Mouse (Mus musculus): Measurements from ENCODE around the gene Frmd4a. TPM values are rescaled to one million over a fixed set of nuclear protein-coding genes. Genes with fewer than 3 reads are reported as not detected.

Gene Frmd4a
- polyA plus RNA-seq, 1 experiment from 2014 or later = 44.5 TPM

DNA sequence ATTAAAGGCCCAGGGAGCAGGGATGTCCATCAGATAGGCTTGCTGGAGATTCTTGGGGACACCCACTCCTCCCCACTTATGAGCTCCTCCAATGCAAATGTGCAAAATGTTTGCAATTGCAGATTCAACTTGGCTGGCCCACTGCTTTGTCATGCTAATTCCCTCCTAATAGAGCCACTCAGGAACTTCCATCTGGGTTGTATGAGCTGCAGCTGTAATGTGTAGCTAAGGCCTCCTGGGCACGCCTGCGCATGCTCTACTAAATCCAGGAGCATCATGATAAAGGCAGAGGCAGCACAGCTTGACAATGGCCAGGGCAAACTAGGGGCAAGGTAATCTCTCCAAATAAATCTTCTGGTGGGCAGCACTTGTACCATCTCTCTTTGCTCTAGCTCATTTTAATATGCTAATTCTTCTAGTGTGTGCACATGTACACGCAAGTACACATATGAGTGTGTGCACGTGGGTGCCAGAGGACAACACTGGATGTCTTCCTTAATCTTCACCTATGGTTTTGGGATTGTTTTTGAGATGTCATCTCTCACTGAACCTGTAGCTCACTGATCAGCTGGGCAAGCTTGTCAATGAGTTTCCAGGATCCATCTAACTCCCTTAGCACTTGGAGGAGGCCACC is 403.3 kb downstream of the Frmd4a start:
- ATAC-seq (ENCODE audit: insufficient read depth, low FRiP score, low TSS enrichment) (peak; percentile 69; the same call in 1 of the 2 replicates), DNase-seq (ENCODE audit: low spot score) (peak; percentile 25)
- H3K4me3 ChIP-seq (ENCODE audit: low read depth, low read length) = no peak overlapping the region
- H3K4me1 ChIP-seq (ENCODE audit: control insufficient read depth, insufficient read depth, low read length) = peaks cover 3% of the 10 kb centered on the region
- no peaks in the 10 kb centered on the region for H3K9me3 ChIP-seq (ENCODE audit: control insufficient read depth, low read length)
- no peak overlapping the region for H3K27ac ChIP-seq (ENCODE audit: low read depth, low read length)
- H3K9ac ChIP-seq (ENCODE audit: low read length) = no peak overlapping the region
- no peaks in the 10 kb centered on the region for H3K36me3 ChIP-seq (ENCODE audit: control insufficient read depth, insufficient read depth, low read length)
- no peaks in the 10 kb centered on the region for H3K27me3 ChIP-seq (ENCODE audit: control insufficient read depth, insufficient read depth, low read length)
- no peak overlapping the region for H3K4me2 ChIP-seq (ENCODE audit: low read depth)
- WGBS = 70% methylated on average over 4 of the region's 4 CpGs

DNA sequence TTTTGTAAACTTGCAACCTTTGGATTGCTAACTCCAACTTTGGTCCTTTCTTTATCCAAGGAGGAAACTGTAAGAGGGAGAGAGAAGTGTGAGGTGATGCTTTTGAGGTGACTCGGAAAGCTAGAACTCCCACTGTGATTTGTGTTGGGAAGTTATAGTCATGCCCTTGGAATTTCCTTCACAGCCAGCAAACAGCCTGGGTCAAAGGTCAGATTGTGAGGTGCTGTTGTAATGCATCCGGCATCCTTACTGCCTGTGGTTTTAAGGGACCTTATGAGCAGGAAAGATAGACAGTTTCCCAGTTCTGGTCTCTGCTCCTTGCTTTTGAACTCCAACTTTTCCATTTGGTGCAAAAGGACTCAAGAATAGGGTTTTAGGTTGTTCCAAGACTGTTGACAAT is 404.2 kb downstream of the Frmd4a start:
- H3K27me3 ChIP-seq (ENCODE audit: control insufficient read depth, insufficient read depth, low read length) = no peaks in the 10 kb centered on the region
- H3K4me2 ChIP-seq (ENCODE audit: low read depth) = no peak overlapping the region
- no peak for ATAC-seq (ENCODE audit: insufficient read depth, low FRiP score, low TSS enrichment)
- no peak overlapping the region for H3K27ac ChIP-seq (ENCODE audit: low read depth, low read length)
- peaks cover 3% of the 10 kb centered on the region for H3K4me1 ChIP-seq (ENCODE audit: control insufficient read depth, insufficient read depth, low read length)
- no peaks in the 10 kb centered on the region for H3K9me3 ChIP-seq (ENCODE audit: control insufficient read depth, low read length)
- no peaks in the 10 kb centered on the region for H3K36me3 ChIP-seq (ENCODE audit: control insufficient read depth, insufficient read depth, low read length)
- H3K9ac ChIP-seq (ENCODE audit: low read length) = no peak overlapping the region
- no peak overlapping the region for H3K4me3 ChIP-seq (ENCODE audit: low read depth, low read length)
- WGBS = 40% methylated on average over 2 of the region's 2 CpGs
- DNase-seq (ENCODE audit: low spot score) = no peak

DNA sequence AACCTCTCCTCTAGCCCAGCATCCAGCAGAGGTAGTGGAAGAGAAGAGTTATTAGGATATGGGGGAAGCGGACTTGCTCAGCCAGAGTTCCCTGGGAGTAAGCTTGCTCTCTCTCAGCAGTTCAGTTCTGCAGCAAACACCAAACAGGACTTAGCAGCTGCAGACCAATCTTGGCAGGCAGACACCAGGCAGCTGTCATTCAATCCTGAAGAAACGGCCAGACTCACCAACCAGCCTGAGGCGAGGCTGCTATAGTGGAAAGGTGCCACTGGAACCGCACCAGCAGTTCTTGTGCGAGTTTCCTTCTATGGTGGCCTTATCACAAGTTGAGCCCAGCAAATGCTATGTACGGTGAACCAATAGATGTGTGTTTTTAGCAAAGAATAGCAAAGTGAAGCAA is 406.4 kb downstream of the Frmd4a start:
- no peaks in the 10 kb centered on the region for H3K36me3 ChIP-seq (ENCODE audit: control insufficient read depth, insufficient read depth, low read length)
- peaks cover 3% of the 10 kb centered on the region for H3K4me1 ChIP-seq (ENCODE audit: control insufficient read depth, insufficient read depth, low read length)
- no peak overlapping the region for H3K4me2 ChIP-seq (ENCODE audit: low read depth)
- WGBS = 91% methylated on average over 6 of the region's 6 CpGs
- DNase-seq (ENCODE audit: low spot score) = no peak
- no peak for ATAC-seq (ENCODE audit: insufficient read depth, low FRiP score, low TSS enrichment)
- no peak overlapping the region for H3K9ac ChIP-seq (ENCODE audit: low read length)
- H3K27me3 ChIP-seq (ENCODE audit: control insufficient read depth, insufficient read depth, low read length) = no peaks in the 10 kb centered on the region
- no peak overlapping the region for H3K27ac ChIP-seq (ENCODE audit: low read depth, low read length)
- no peak overlapping the region for H3K4me3 ChIP-seq (ENCODE audit: low read depth, low read length)
- H3K9me3 ChIP-seq (ENCODE audit: control insufficient read depth, low read length) = no peaks in the 10 kb centered on the region

DNA sequence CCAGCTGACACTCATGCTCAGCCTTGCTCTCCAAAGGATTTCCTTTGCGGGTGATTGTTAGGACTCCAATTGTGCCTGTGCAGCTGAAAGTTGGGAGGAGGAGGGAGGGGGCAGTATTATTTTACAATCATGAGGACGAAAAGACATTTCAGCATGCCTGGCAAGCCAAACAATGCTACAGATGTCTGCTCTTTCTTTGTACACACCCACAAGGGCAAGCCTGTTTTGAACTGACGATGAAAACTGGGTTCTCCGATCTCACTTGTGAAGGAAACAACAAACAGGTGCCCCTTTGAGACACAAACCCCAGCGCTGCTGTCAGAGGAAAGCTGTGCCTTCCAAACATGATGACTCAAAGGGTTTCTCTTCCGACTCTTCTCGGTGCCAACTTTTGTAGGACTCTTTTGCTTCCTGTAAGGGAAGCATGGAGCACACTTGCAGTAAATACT is 410.9 kb downstream of the Frmd4a start:
- no peak overlapping the region for H3K9ac ChIP-seq (ENCODE audit: low read length)
- H3K4me2 ChIP-seq (ENCODE audit: low read depth) = no peak overlapping the region
- no peaks in the 10 kb centered on the region for H3K27me3 ChIP-seq (ENCODE audit: control insufficient read depth, insufficient read depth, low read length)
- H3K4me3 ChIP-seq (ENCODE audit: low read depth, low read length) = no peak overlapping the region
- DNase-seq (ENCODE audit: low spot score) = no peak
- no peaks in the 10 kb centered on the region for H3K9me3 ChIP-seq (ENCODE audit: control insufficient read depth, low read length)
- 77% methylated on average over 7 of the region's 7 CpGs for WGBS
- H3K27ac ChIP-seq (ENCODE audit: low read depth, low read length) = no peak overlapping the region
- no peaks in the 10 kb centered on the region; the same call in 1 of the 2 replicates for H3K4me1 ChIP-seq (ENCODE audit: control insufficient read depth, insufficient read depth, low read length)
- ATAC-seq (ENCODE audit: insufficient read depth, low FRiP score, low TSS enrichment) = no peak
- H3K36me3 ChIP-seq (ENCODE audit: control insufficient read depth, insufficient read depth, low read length) = no peaks in the 10 kb centered on the region

DNA sequence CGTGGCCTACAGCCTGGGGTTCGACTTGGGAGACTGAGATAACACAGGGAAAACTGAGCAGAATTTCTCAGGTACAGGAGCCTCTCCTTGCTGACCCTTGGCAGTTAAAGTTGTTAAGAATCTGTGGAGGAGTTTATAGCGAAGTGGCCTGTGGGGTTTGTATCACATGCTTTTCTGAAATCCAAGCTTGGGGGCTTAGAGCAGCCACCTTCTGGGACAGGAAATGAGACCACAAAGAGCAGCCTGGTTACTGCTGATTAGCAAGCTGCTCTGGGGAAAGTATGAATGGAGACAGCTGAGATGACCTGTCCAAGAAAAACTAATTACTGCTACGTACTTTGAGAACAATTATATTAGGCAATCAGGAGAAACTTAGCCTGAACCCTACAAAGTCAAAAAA is 415.6 kb downstream of the Frmd4a start:
- H3K36me3 ChIP-seq (ENCODE audit: control insufficient read depth, insufficient read depth, low read length) = no peaks in the 10 kb centered on the region; the same call in 1 of the 2 replicates

DNA sequence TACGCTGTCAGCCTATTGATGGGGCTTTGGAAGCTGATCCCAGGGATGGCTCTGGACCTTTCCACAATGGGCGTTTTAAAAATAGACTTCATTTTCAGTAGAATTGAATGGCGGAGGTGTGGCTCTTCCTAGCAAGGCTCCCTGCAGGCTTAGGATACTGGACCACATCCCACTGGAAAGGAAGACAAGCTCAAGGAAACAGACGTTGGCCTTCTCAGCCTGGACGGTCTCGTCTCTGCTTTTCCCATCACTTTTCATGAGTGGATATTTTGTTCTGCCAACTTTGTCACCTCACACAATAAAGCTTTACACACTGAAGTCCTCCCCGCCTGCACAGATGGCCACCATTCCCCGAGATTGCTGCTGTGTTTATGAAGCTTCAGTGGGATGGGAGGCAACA is 417.5 kb downstream of the Frmd4a start:
- no peak for ATAC-seq (ENCODE audit: insufficient read depth, low FRiP score, low TSS enrichment)

More for the DNA sequence above, 415.6 kb downstream of the Frmd4a start:
- H3K27ac ChIP-seq (ENCODE audit: low read depth, low read length) = no peak overlapping the region
- H3K4me2 ChIP-seq (ENCODE audit: low read depth) = no peak overlapping the region
- no peak overlapping the region for H3K9ac ChIP-seq (ENCODE audit: low read length)
- H3K27me3 ChIP-seq (ENCODE audit: control insufficient read depth, insufficient read depth, low read length) = no peaks in the 10 kb centered on the region
- ATAC-seq (ENCODE audit: insufficient read depth, low FRiP score, low TSS enrichment) (no peak), DNase-seq (ENCODE audit: low spot score) (no peak)
- H3K9me3 ChIP-seq (ENCODE audit: control insufficient read depth, low read length) = no peaks in the 10 kb centered on the region
- H3K4me3 ChIP-seq (ENCODE audit: low read depth, low read length) = no peak overlapping the region
- 65% methylated on average over 4 of the region's 4 CpGs for WGBS
- H3K4me1 ChIP-seq (ENCODE audit: control insufficient read depth, insufficient read depth, low read length) = peaks cover 9% of the 10 kb centered on the region

DNA sequence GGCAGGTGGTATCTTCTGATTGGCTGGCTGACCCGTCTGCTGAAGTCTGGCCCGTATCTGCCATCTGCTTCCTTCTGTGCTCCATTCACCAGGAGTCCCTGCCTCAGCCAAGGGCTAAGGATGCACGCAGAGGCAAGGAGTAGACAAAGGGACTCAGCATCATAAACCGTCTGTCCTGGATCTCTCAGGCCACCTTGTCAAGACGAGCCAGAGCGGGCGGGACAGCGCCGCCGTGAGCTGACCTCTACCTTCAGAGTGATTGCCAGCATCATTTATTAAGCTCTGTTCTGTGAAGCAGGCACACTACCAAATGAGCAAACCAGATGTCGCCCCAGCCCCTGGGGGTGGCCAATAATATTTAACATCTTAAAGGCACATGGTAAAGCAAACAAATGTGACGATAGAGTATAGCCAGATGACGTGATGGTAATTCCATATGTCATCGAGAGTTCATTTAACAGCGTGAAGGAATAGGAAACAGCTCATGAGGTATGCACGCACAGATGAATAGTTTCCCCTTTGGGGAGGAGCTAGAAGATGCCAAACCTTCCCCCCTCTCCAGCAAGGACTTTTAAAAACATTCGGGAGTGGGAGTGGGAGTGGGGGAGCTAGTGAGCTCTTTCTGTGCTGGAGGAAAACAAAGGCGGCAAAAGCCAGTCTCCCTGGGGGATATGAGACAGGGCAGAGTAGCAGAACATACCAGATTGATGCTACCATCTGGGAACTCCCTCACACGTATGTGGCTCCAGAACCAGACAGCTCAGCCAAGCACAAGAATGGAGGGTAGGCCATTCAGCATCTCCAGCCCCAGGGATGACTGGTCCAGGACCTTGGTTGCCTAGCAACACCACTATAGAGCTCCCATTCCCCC is 419.1 kb downstream of the Frmd4a start:
- Histone ChIP-seq H3K4me3 (ENCODE audit: low read depth, low read length) (no peak overlapping the region), H3K9me3 (ENCODE audit: control insufficient read depth, low read length) (no peaks in the 10 kb centered on the region), H3K27ac (ENCODE audit: low read depth, low read length) (peak overlapping the region; percentile 56), H3K4me2 (ENCODE audit: low read depth) (no peak overlapping the region), H3K36me3 (ENCODE audit: control insufficient read depth, insufficient read depth, low read length) (no peaks in the 10 kb centered on the region; the same call in 1 of the 2 replicates), H3K27me3 (ENCODE audit: control insufficient read depth, insufficient read depth, low read length) (no peaks in the 10 kb centered on the region), H3K4me1 (ENCODE audit: control insufficient read depth, insufficient read depth, low read length) (peaks cover 9% of the 10 kb centered on the region), H3K9ac (ENCODE audit: low read length) (no peak overlapping the region)
- WGBS = 34% methylated on average over 19 of the region's 19 CpGs
- DNase-seq (ENCODE audit: low spot score) (peak; percentile 78), ATAC-seq (ENCODE audit: insufficient read depth, low FRiP score, low TSS enrichment) (peak; percentile 83)

More for the DNA sequence above, 417.5 kb downstream of the Frmd4a start:
- Histone ChIP-seq H3K4me3 (ENCODE audit: low read depth, low read length) (no peak overlapping the region), H3K36me3 (ENCODE audit: control insufficient read depth, insufficient read depth, low read length) (no peaks in the 10 kb centered on the region; the same call in 1 of the 2 replicates), H3K9me3 (ENCODE audit: control insufficient read depth, low read length) (no peaks in the 10 kb centered on the region), H3K27ac (ENCODE audit: low read depth, low read length) (no peak overlapping the region; the same call in 1 of the 2 replicates), H3K27me3 (ENCODE audit: control insufficient read depth, insufficient read depth, low read length) (no peaks in the 10 kb centered on the region), H3K4me2 (ENCODE audit: low read depth) (no peak overlapping the region), H3K9ac (ENCODE audit: low read length) (no peak overlapping the region), H3K4me1 (ENCODE audit: control insufficient read depth, insufficient read depth, low read length) (peaks cover 9% of the 10 kb centered on the region)
- 79% methylated on average over 8 of the region's 8 CpGs for WGBS
- DNase-seq (ENCODE audit: low spot score) = no peak

DNA sequence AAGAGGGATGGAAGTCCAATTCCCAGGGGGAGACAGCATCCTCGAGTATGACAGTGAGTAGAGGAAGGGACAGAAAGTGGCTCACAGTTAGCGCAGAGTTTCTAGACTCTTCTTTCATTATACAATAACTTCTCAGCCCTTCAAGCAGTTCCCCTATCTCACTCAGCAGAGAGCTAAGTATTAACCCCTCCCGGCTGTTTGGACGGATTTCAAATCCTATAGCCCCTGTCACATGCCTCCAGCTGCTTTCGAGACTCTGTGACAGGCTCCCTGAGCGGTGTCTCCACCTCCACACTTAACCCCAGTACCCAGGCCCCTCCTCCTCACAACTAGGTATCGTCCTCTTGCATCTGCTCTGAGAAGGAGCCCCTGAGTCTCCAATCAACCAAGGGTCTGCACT is 421.2 kb downstream of the Frmd4a start:
- Histone ChIP-seq H3K4me2 (ENCODE audit: low read depth) (no peak overlapping the region), H3K27ac (ENCODE audit: low read depth, low read length) (no peak overlapping the region), H3K4me3 (ENCODE audit: low read depth, low read length) (no peak overlapping the region), H3K27me3 (ENCODE audit: control insufficient read depth, insufficient read depth, low read length) (no peaks in the 10 kb centered on the region), H3K4me1 (ENCODE audit: control insufficient read depth, insufficient read depth, low read length) (peaks cover 9% of the 10 kb centered on the region), H3K9ac (ENCODE audit: low read length) (no peak overlapping the region), H3K9me3 (ENCODE audit: control insufficient read depth, low read length) (no peaks in the 10 kb centered on the region), H3K36me3 (ENCODE audit: control insufficient read depth, insufficient read depth, low read length) (no peaks in the 10 kb centered on the region; the same call in 1 of the 2 replicates)
- no peak for ATAC-seq (ENCODE audit: insufficient read depth, low FRiP score, low TSS enrichment)
- no peak for DNase-seq (ENCODE audit: low spot score)
- 75% methylated on average over 7 of the region's 7 CpGs for WGBS

Measured in neural tube, embryonic 11.5 days (tissue).